Mouse (Mus musculus): ENCODE measurements around the gene Kif6.
A peak's percentile ranks its signal among the peaks of the same experiment; 100 is the strongest.

The Kif6 gene

GRCm38 (mm10) chr17:49734079-49734478, 119.1 kb downstream of the Kif6 start:
- no peak for ATAC-seq (ENCODE audit: insufficient number of reproducible peaks, low FRiP score, low TSS enrichment)

GRCm38 (mm10) chr17:49734776-49735175, 119.8 kb downstream of the Kif6 start:
- no peak for ATAC-seq (ENCODE audit: insufficient number of reproducible peaks, low FRiP score, low TSS enrichment)

- ATAC-seq (ENCODE audit: insufficient number of reproducible peaks, low FRiP score, low TSS enrichment): no peak
These were observed 121.4 kb downstream of the Kif6 start for GRCm38 (mm10) chr17:49736364-49736763.

GRCm38 (mm10) chr17:49737217-49737774, 122.4 kb downstream of the Kif6 start:
- ATAC-seq (ENCODE audit: insufficient number of reproducible peaks, low FRiP score, low TSS enrichment): no peak

GRCm38 (mm10) chr17:49738351-49738750, 123.4 kb downstream of the Kif6 start:
- ATAC-seq (ENCODE audit: insufficient number of reproducible peaks, low FRiP score, low TSS enrichment): no peak

GRCm38 (mm10) chr17:49739896-49740679, 125.2 kb downstream of the Kif6 start:
- no peak for ATAC-seq (ENCODE audit: insufficient number of reproducible peaks, low FRiP score, low TSS enrichment)

GRCm38 (mm10) chr17:49741172-49741571, 126.2 kb downstream of the Kif6 start:
- ATAC-seq (ENCODE audit: insufficient number of reproducible peaks, low FRiP score, low TSS enrichment): no peak

GRCm38 (mm10) chr17:49741927-49742326, 127.0 kb downstream of the Kif6 start:
- no peak for ATAC-seq (ENCODE audit: insufficient number of reproducible peaks, low FRiP score, low TSS enrichment)

GRCm38 (mm10) chr17:49743580-49744463, 128.9 kb downstream of the Kif6 start:
- no peak for ATAC-seq (ENCODE audit: insufficient number of reproducible peaks, low FRiP score, low TSS enrichment)

- no peak for ATAC-seq (ENCODE audit: insufficient number of reproducible peaks, low FRiP score, low TSS enrichment)
These were observed 136.0 kb downstream of the Kif6 start for GRCm38 (mm10) chr17:49750889-49751324.

- no peak for ATAC-seq (ENCODE audit: insufficient number of reproducible peaks, low FRiP score, low TSS enrichment)
These were observed 138.9 kb downstream of the Kif6 start for GRCm38 (mm10) chr17:49753874-49754273.

GRCm38 (mm10) chr17:49756862-49757261, 141.9 kb downstream of the Kif6 start:
- ATAC-seq (ENCODE audit: insufficient number of reproducible peaks, low FRiP score, low TSS enrichment): 0 out of 2 replicates have a peak, but pooled peaks have one; percentile 41

- no peak for ATAC-seq (ENCODE audit: insufficient number of reproducible peaks, low FRiP score, low TSS enrichment)
These were observed 144.1 kb downstream of the Kif6 start for GRCm38 (mm10) chr17:49759047-49759446.

GRCm38 (mm10) chr17:49761260-49761659, 146.3 kb downstream of the Kif6 start:
- ATAC-seq (ENCODE audit: insufficient number of reproducible peaks, low FRiP score, low TSS enrichment): no peak

- ATAC-seq (ENCODE audit: insufficient number of reproducible peaks, low FRiP score, low TSS enrichment): no peak
These were observed 146.9 kb downstream of the Kif6 start for GRCm38 (mm10) chr17:49761838-49762237.

GRCm38 (mm10) chr17:49764963-49765362, 150.0 kb downstream of the Kif6 start:
- no peak for ATAC-seq (ENCODE audit: insufficient number of reproducible peaks, low FRiP score, low TSS enrichment)

GRCm38 (mm10) chr17:49767717-49768370, 152.9 kb downstream of the Kif6 start:
- ATAC-seq (ENCODE audit: insufficient number of reproducible peaks, low FRiP score, low TSS enrichment): no peak

- no peak for ATAC-seq (ENCODE audit: insufficient number of reproducible peaks, low FRiP score, low TSS enrichment)
These were observed 156.9 kb downstream of the Kif6 start for GRCm38 (mm10) chr17:49771703-49772315.

GRCm38 (mm10) chr17:49777115-49777839, 162.3 kb downstream of the Kif6 start:
- no peak for ATAC-seq (ENCODE audit: insufficient number of reproducible peaks, low FRiP score, low TSS enrichment)

All from cerebellum, adult (tissue).